23 mouse cellular contexts compared by ENCODE assay signal in genomic region chr11:94098840-94099239, GRCm38 (mm10).
DNase-seq lines count a peak whose midpoint lies in the region; ATAC-seq and TF ChIP-seq lines count a peak whose summit lies in the region.
"Had no signal": no experiment of that assay in that cellular context is flagged by ENCODE, and none has a peak within 500 bp of the region (broad histone marks: within the 10 kb centered on the region; RNA-seq: fewer than 3 reads in every experiment).

No protein-coding gene starts in this region.

- in situ Hi-C loops in CH12.LX (cut with MboI; ENCODE audit: low pct_ligation_motif_present, low pct_unique_long_range_greater_than_20kb, low sequenced_read_pairs): no loop called here

- TF ChIP-seq EP300 in CH12.LX (IDR thresholded peaks at IDR 0.05; ENCODE audit: low read length): peak; percentile 90

- WGBS in heart, embryonic 11.5 days (ENCODE audit: insufficient replicate concordance): 96% methylated on average over 5 of the region's 5 CpGs

- dilution Hi-C loops in CH12.LX (cut with MboI; ENCODE audit: extremely low pct_ligation_motif_present, extremely low pct_unique_long_range_greater_than_20kb, low sequenced_read_pairs): no loop called here

- H3K4me3 ChIP-seq in CH12.LX (replicated peaks in 1 of 3; ENCODE audit: low read depth in 2 of 3, low read length in 2 of 3, poor library complexity in 1 of 3): no peak overlapping the region
- no peak overlapping the region for H3K4me3 ChIP-seq in heart, embryonic 11.5 days (ENCODE audit: low read depth, low read length)
- H3K4me3 ChIP-seq: embryonic facial prominence, embryonic 13.5 days; embryonic facial prominence, embryonic 15.5 days; erythroblast, embryonic 14.5 days; forebrain, embryonic 10.5 days; forebrain, embryonic 12.5 days had no signal

- no peaks in the 10 kb centered on the region for H3K9me3 ChIP-seq in CH12.LX (replicated peaks; ENCODE audit: low read length)
- no peaks in the 10 kb centered on the region for H3K9me3 ChIP-seq in heart, embryonic 11.5 days (replicated peaks; ENCODE audit: control insufficient read depth, low read length)
- H3K9me3 ChIP-seq: embryonic facial prominence, embryonic 13.5 days; embryonic facial prominence, embryonic 15.5 days; forebrain, embryonic 10.5 days; forebrain, embryonic 12.5 days; G1E had no signal

- H3K27ac ChIP-seq in CH12.LX (ENCODE audit: insufficient read depth, low read depth): 0 out of 2 replicates have a peak overlapping the region, but pooled peaks have one; percentile 13
- no peak overlapping the region for H3K27ac ChIP-seq in heart, embryonic 11.5 days (ENCODE audit: low read depth, low read length)
- H3K27ac ChIP-seq: embryonic facial prominence, embryonic 13.5 days; embryonic facial prominence, embryonic 15.5 days; forebrain, embryonic 10.5 days; forebrain, embryonic 12.5 days had no signal

- H3K4me1 ChIP-seq in CH12.LX (ENCODE audit: control insufficient read depth in 1 of 2, insufficient read depth in 2 of 2): peaks cover 0 to 7% of the 10 kb centered on the region in 2 experiments; a peak in 2 of 4 replicates
- no peaks in the 10 kb centered on the region for H3K4me1 ChIP-seq in heart, embryonic 11.5 days (ENCODE audit: control insufficient read depth, insufficient read depth, low read length)
- H3K4me1 ChIP-seq: embryonic facial prominence, embryonic 13.5 days; embryonic facial prominence, embryonic 15.5 days; forebrain, embryonic 10.5 days; forebrain, embryonic 12.5 days had no signal

- no peak for ATAC-seq in heart, embryonic 11.5 days (replicated peaks; ENCODE audit: insufficient number of reproducible peaks, low FRiP score, low TSS enrichment)
- ATAC-seq: forebrain, embryonic 14.5 days; forebrain, embryonic 16.5 days had no signal

- peaks cover 20 to 77% of the 10 kb centered on the region in 2 experiments for H3K36me3 ChIP-seq in CH12.LX (replicated peaks in 1 of 2; ENCODE audit: control insufficient read depth in 1 of 2, insufficient read depth in 1 of 2, low read length in 1 of 2)
- H3K36me3 ChIP-seq in heart, embryonic 11.5 days (ENCODE audit: control insufficient read depth, insufficient read depth, low read length): peaks cover 17% of the 10 kb centered on the region

- no peaks in the 10 kb centered on the region for H3K79me2 ChIP-seq in CH12.LX (replicated peaks; ENCODE audit: control insufficient read depth, extremely low read depth, insufficient read depth, poor library complexity, severe bottlenecking)

- no peak for TF ChIP-seq CTCF in CH12.LX (conservative IDR thresholded peaks at IDR 0.05 in 1 of 2, IDR thresholded peaks at IDR 0.05 in 1 of 2; ENCODE audit: low read depth in 2 of 2, low read length in 2 of 2)

- DNase-seq in 416B (ENCODE audit: low read depth): peak; percentile 43
- DNase-seq in CH12.LX (ENCODE audit: extremely low read depth): peak; percentile 43
- DNase-seq in adipocyte (ENCODE audit: low spot score): peak; percentile 47
- DNase-seq in spleen, postnatal 36 days (ENCODE audit: low spot score in 2 of 2): no peak
- DNase-seq in cerebellum, adult 8-10 months: no peak
- DNase-seq: adrenal gland, adult 8-10 months; adrenal gland, postnatal 14 days; adrenal gland, postnatal 36 days; cerebellum, adult 11-12 months; cerebellum, adult 2 months; cerebellum, adult 9-11 months; cerebellum, postnatal 14 days; cerebellum, postnatal 36 days; embryo, embryonic 11 days had no signal

- H3K9ac ChIP-seq in CH12.LX (ENCODE audit: insufficient read depth, low read depth): peak overlapping the region; percentile 37; the same call in 1 of the 2 replicates
- no peak overlapping the region for H3K9ac ChIP-seq in heart, embryonic 11.5 days (ENCODE audit: low read depth, low read length)
- H3K9ac ChIP-seq: embryonic facial prominence, embryonic 13.5 days; embryonic facial prominence, embryonic 15.5 days; forebrain, embryonic 12.5 days had no signal

- no peak for TF ChIP-seq POLR2A in CH12.LX (IDR thresholded peaks at IDR 0.05; ENCODE audit: low read depth, low read length)

- peak overlapping the region; percentile 12 for H3K4me2 ChIP-seq in CH12.LX (ENCODE audit: insufficient read depth, low read depth, poor library complexity, severe bottlenecking)
- H3K4me2 ChIP-seq in heart, embryonic 11.5 days: no peak overlapping the region
- H3K4me2 ChIP-seq: embryonic facial prominence, embryonic 13.5 days; embryonic facial prominence, embryonic 15.5 days; forebrain, embryonic 12.5 days had no signal

- no peaks in the 10 kb centered on the region for H3K27me3 ChIP-seq in CH12.LX (replicated peaks)
- H3K27me3 ChIP-seq in heart, embryonic 11.5 days (ENCODE audit: control insufficient read depth, insufficient read depth, low read length): no peaks in the 10 kb centered on the region
- H3K27me3 ChIP-seq: embryonic facial prominence, embryonic 13.5 days; embryonic facial prominence, embryonic 15.5 days; forebrain, embryonic 12.5 days had no signal

- no peak for TF ChIP-seq RAD21 in CH12.LX (IDR thresholded peaks at IDR 0.05; ENCODE audit: low read depth, low read length)

TF ChIP-seq in CH12.LX, 34 proteins besides CTCF, POLR2A, EP300 and RAD21:
- TF ChIP-seq HCFC1 (IDR thresholded peaks at IDR 0.05; ENCODE audit: low read depth, low read length) (no peak; the same call in 1 of the 2 replicates), ZC3H11A (IDR thresholded peaks at IDR 0.05; ENCODE audit: low read depth, low read length) (no peak), GABPA (IDR thresholded peaks at IDR 0.05; ENCODE audit: insufficient replicate concordance, low read depth, low read length) (no peak), RCOR1 (conservative IDR thresholded peaks at IDR 0.05; ENCODE audit: low read depth, low read length) (peak; percentile 92), USF2 (conservative IDR thresholded peaks at IDR 0.05; ENCODE audit: low read depth, low read length) (no peak), MAZ (IDR thresholded peaks at IDR 0.05; ENCODE audit: low read depth, low read length) (no peak), JUN (IDR thresholded peaks at IDR 0.05; ENCODE audit: insufficient read depth, low read depth, low read length) (peak; percentile 84), MYC (IDR thresholded peaks at IDR 0.05; ENCODE audit: low read depth, low read length) (peak; percentile 69; the same call in 1 of the 2 replicates), MAFK (IDR thresholded peaks at IDR 0.05; ENCODE audit: insufficient replicate concordance, low read length) (peak; percentile 52; the same call in 1 of the 2 replicates), NELFE (IDR thresholded peaks at IDR 0.05; ENCODE audit: low read depth, low read length) (no peak), UBTF (IDR thresholded peaks at IDR 0.05; ENCODE audit: low read depth, low read length) (no peak), CHD2 (IDR thresholded peaks at IDR 0.05; ENCODE audit: low read length) (peak; percentile 66; the same call in 1 of the 2 replicates), ELF1 (IDR thresholded peaks at IDR 0.05; ENCODE audit: low read depth, low read length) (no peak), E2F4 (IDR thresholded peaks at IDR 0.05; ENCODE audit: insufficient replicate concordance, low read depth, low read length) (no peak), ZNF384 (IDR thresholded peaks at IDR 0.05; ENCODE audit: low read depth, low read length) (no peak), TBP (conservative IDR thresholded peaks at IDR 0.05; ENCODE audit: low read depth, low read length) (peak; percentile 58; the same call in 1 of the 2 replicates), ZKSCAN1 (IDR thresholded peaks at IDR 0.05; ENCODE audit: borderline replicate concordance, low read depth, low read length) (no peak), MEF2A (IDR thresholded peaks at IDR 0.05; ENCODE audit: borderline replicate concordance, low read depth, low read length) (0 out of 2 replicates have a peak, but pooled peaks have one; percentile 68), SIN3A (IDR thresholded peaks at IDR 0.05; ENCODE audit: low read length) (peak; percentile 63; the same call in 1 of the 2 replicates), KAT2A (IDR thresholded peaks at IDR 0.05; ENCODE audit: insufficient replicate concordance, low read length) (no peak), USF1 (IDR thresholded peaks at IDR 0.05; ENCODE audit: low read depth, low read length) (no peak), NRF1 (IDR thresholded peaks at IDR 0.05; ENCODE audit: low read depth, low read length) (no peak), ZMIZ1 (IDR thresholded peaks at IDR 0.05; ENCODE audit: low read depth, low read length) (no peak), SMC3 (IDR thresholded peaks at IDR 0.05; ENCODE audit: low read depth, low read length) (no peak), PAX5 (IDR thresholded peaks at IDR 0.05; ENCODE audit: low read length) (no peak), POLR2AphosphoS2 (IDR thresholded peaks at IDR 0.05; ENCODE audit: low read depth, low read length) (no peak), ETS1 (conservative IDR thresholded peaks at IDR 0.05; ENCODE audit: low read depth, low read length) (peak; percentile 37; the same call in 1 of the 2 replicates), MAX (IDR thresholded peaks at IDR 0.05; ENCODE audit: low read length) (peak; percentile 65), CHD1 (IDR thresholded peaks at IDR 0.05; ENCODE audit: low read depth, low read length) (no peak), MXI1 (IDR thresholded peaks at IDR 0.05; ENCODE audit: low read depth, low read length) (peak; percentile 58; the same call in 1 of the 2 replicates), BHLHE40 (IDR thresholded peaks at IDR 0.05; ENCODE audit: low read depth, low read length) (peak; percentile 38; the same call in 1 of the 2 replicates), IRF4 (IDR thresholded peaks at IDR 0.05; ENCODE audit: low read depth, low read length) (peak; percentile 96), TCF12 (IDR thresholded peaks at IDR 0.05; ENCODE audit: low read depth, low read length) (peak; percentile 50; the same call in 1 of the 2 replicates), JUND (conservative IDR thresholded peaks at IDR 0.05; ENCODE audit: low read depth, low read length) (peak; percentile 88)

Comparison
In these comparisons a context has a peak if more than half of its experiments do, and no peak if none do; other contexts are left out.
1. DNase-seq: peak in 416B (single experiment), CH12.LX (single experiment) and adipocyte (single experiment); none in spleen, postnatal 36 days (0 of 2) and cerebellum, adult 8-10 months (single experiment).